Mouse (Mus musculus) midbrain, postnatal 0 days (tissue): Measurements from ENCODE around the gene Gm10837. TPM values are rescaled to one million over a fixed set of nuclear protein-coding genes. Genes with fewer than 3 reads are reported as not detected.

Experiments
- ATAC-seq: fragments of 200-750 bp; cut with Nextera tagmentation; 2 replicates; pipeline ENCODE4 v1.8.0; 2017; ENCODE audit warnings: moderate number of reproducible peaks, mild to moderate bottlenecking, moderate TSS enrichment, moderate library complexity; ENCODE audit not compliant: low FRiP score
- DNase-seq: peaks from one replicate; pipeline ENCODE4 v3.0.0-alpha.2; 2015; ENCODE audit warnings: low spot score
- H3K27ac ChIP-seq: fragments of 300-500 bp; sonication (generic); 2 replicates; pipeline ENCODE4 v1.5.1; 2014; ENCODE audit warnings: low read depth, mild to moderate bottlenecking, low read length, mixed read lengths
- H3K27me3 ChIP-seq: fragments of 300-500 bp; sonication (generic); 2 replicates; pipeline ENCODE4 v1.6.1; 2014; ENCODE audit warnings: low read length, control low read depth, mixed read lengths; ENCODE audit not compliant: insufficient read depth
- H3K36me3 ChIP-seq: fragments of 300-500 bp; sonication (generic); 2 replicates; pipeline ENCODE4 v1.6.1; 2014; ENCODE audit warnings: low read length, control low read depth, mixed read lengths; ENCODE audit not compliant: insufficient read depth
- H3K4me1 ChIP-seq: fragments of 300-500 bp; sonication (generic); 2 replicates; pipeline ENCODE4 v1.6.1; 2014; ENCODE audit warnings: mild to moderate bottlenecking, control low read depth, antibody characterized with exemption, low read length, mixed read lengths; ENCODE audit not compliant: insufficient read depth
- H3K4me2 ChIP-seq: fragments of 300-500 bp; sonication (generic); 2 replicates; pipeline ENCODE4 v1.6.1; 2014; ENCODE audit warnings: low read depth, mild to moderate bottlenecking, low read length, mixed read lengths; ENCODE audit not compliant: poor library complexity, severe bottlenecking
- H3K4me3 ChIP-seq: fragments of 300-500 bp; sonication (generic); 2 replicates; pipeline ENCODE4 v1.5.1; 2014; ENCODE audit warnings: low read depth, mild to moderate bottlenecking, low read length, moderate library complexity
- H3K9ac ChIP-seq: fragments of 300-500 bp; sonication (generic); replicated peaks from 2 replicates; pipeline ENCODE4 v1.6.1; 2014; ENCODE audit warnings: mild to moderate bottlenecking, low read length, moderate library complexity, mixed read lengths; ENCODE audit not compliant: poor library complexity, severe bottlenecking
- H3K9me3 ChIP-seq: fragments of 300-500 bp; sonication (generic); 2 replicates; pipeline ENCODE4 v1.6.1; 2016; ENCODE audit warnings: low read length, control low read depth
- CTCF ChIP-seq: IDR thresholded peaks from 2 replicates; pipeline ENCODE4 v1.5.1; 2016; ENCODE audit warnings: antibody characterized with exemption, mild to moderate bottlenecking
- WGBS: fragments of 180-500 bp; shearing (Covaris S2); extraction: QIAGEN DNeasy Blood & Tissue Kit; methylation state at CpG from one replicate; pipeline ENCODE4 v1.1.7; 2014; 5-methylcytosine and 5-hydroxymethylcytosine counted together
- polyA plus RNA-seq: library from polyadenylated mRNA; unstranded; fragments of >200 nt; fragmentation: Nextera tagmentation; extraction: Ambion mirVana; gene quantifications from 2 replicates; pipeline ENCODE4 v1.2.1, GENCODE M21; 2015
- total RNA-seq: library from RNA; depleted of rRNA; stranded (reverse); fragments of >200 nt; gene quantifications from 2 replicates; pipeline ENCODE4 v1.2.3, GENCODE M21; 2014; rRNA removed

Gene Gm10837
- total RNA-seq: 0.19 and 0.38 TPM in 2 replicates
- 0.21 and 0.32 TPM in 2 replicates for polyA plus RNA-seq

DNA sequence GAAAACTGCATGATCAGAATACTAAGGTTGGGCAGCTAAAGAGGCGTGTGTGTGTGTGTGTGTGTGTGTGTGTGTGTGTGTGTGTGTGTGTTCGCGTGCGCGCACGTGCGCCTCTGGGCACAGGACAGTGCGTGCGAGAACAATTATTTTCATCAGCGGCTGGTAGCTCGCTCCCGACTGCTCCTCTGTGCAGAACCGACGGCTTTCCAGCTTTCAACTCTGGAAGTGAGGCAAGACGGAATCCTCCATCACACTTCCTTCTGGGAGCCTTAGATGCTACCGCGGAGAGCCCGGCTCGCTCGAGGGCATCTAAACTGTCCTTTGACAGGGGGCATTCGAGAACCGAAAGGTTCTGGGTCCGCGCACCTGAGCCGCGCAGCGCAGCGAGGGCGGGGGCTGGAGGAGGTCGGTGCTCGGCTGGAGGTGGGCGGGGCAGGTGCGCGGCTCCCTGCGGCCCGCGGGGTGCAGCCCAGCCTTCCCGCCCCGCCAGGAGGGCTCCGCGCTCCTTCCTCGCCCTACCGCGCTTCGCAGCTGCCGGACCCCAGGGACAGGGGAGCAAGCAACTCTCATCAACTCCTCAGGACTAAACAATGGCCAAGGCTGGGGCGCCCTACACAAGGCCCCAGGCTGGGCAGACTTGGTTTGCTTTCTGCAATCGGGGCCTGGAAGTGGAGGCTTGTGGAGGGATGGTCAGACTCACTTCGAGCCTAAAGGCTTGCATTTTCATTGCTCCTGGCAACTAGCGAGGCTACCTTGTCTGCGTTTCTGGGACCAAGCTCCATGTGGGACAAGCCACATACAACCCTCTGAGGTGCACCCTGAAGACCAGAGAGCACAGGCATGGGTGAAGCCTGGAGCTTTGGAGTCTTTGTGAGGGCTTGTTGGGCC lies at the start of gene Gm10837:
Gene Gm10837 (plus strand): TSS at position 146 of the 888 bp plus-strand sequence.
- no peaks in the 10 kb centered on the region for H3K9me3 ChIP-seq
- ATAC-seq: peak; percentile 68
- H3K4me3 ChIP-seq: peak within 1 kb of the TSS; percentile 17; the same call in 1 of the 2 replicates
- H3K9ac ChIP-seq: no peak within 1 kb of the TSS
- peak within 1 kb of the TSS; percentile 8; the same call in 1 of the 2 replicates for H3K27ac ChIP-seq
- no peaks in the 10 kb centered on the region for H3K36me3 ChIP-seq
- H3K4me2 ChIP-seq: peak within 1 kb of the TSS; percentile 32
- 3% methylated on average over 48 of the region's 51 CpGs for WGBS
- DNase-seq: no peak
- H3K4me1 ChIP-seq: no peaks in the 10 kb centered on the region
- H3K27me3 ChIP-seq: peaks cover 35% of the 10 kb centered on the region
- no peak for TF ChIP-seq CTCF

DNA sequence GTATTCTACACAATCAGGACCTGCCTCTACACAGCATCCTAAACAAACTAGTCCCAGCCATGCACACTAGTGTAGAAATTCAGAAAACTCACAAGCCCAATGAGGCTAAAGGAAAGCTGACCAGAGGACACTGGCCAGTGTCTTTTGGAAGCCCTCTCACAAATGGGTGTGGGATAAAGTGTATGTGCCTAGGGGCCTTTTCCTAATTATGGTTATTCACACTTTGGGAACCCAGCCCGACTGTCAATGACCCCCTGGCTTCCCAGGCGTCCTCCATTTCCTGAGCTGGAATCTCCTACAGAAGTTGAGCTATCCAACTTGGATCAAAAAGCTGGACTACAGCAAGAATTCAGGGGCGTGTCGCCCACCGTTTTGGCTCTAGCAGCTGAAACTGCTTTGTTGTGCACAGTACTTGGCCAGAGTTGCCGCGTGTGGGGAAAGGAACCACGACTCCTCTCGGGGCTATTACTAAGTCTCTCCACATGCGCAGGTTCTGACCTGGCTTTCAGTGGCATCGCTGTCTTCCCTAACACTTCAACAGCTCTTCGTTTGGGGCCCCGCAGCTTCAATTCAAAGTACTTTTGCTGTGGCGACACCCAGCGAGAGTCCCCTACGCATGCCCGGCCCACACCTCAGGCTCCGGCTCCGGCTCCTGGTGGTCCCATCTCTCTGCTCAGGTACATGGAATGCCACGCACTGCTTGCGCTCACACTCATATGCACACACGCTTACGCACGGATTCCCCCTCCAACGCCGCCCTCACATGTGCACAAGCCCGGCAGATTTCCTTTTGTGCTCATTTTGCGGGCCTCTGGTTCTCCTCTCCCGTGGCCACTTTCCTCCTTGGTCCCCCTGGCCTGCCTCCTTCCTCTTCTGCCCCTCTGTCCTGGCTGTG lies 40.5 kb upstream of the Gm10837 start:
- peak overlapping the region; percentile 54 for H3K4me2 ChIP-seq
- WGBS: 4% methylated on average over 29 of the region's 29 CpGs
- peak overlapping the region; percentile 34 for H3K4me3 ChIP-seq
- no peaks in the 10 kb centered on the region for H3K36me3 ChIP-seq
- 0 out of 2 replicates have a peak, but pooled peaks cover 4% of the 10 kb centered on the region for H3K4me1 ChIP-seq
- no peak for TF ChIP-seq CTCF
- ATAC-seq (no peak), DNase-seq (peak; percentile 71)
- H3K27me3 ChIP-seq: peaks cover 47% of the 10 kb centered on the region
- H3K9me3 ChIP-seq: no peaks in the 10 kb centered on the region
- 0 out of 2 replicates have a peak overlapping the region, but pooled peaks have one; percentile 34 for H3K27ac ChIP-seq
- H3K9ac ChIP-seq: peak overlapping the region; percentile 46

DNA sequence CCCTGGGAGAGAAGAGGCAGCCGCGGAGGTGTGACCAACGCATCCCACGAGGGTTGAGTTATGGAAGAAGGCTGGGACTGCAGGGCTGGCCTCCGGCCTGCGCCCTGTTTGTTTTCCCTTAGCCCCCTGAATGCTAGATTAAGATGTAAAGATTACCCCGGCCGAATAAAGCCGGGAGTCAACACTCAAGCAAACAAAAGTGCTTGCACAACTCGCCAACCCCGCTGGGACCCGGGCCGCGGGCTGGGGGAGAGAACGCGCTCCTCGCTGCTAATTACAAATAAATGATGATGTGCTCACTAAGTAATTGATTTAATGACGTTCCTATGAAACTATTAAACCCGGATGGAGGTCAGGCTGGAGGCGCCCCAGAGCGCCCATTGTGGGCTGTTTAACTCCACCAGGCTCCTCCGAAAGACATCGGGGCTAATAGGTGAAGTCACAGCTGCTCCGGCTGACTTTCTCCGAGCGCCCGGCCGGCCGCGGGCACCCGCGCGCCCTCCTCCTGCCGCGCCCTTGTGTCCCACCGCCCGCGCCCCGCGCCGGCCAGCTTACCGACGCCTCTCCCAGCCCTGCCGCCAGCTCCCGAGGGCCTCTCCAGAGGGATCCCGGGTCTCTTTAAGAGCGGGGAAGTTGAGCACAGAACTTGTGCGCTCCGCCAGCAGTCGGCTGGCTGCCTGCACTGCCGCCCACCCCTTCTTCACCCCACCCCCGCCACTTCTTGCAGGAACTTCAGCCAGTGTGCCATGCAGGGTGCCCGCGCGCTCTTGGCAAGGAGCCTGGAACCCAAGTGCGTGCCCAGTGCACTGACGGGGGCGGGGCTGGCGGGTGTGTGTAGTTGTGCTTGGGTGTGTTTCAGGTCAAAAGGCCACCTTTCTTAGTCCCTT lies 39.6 kb upstream of the Gm10837 start, which contains the start of gene Gm5089:
Gene Gm5089 (minus strand): TSS at position 620 of the 887 bp plus-strand sequence.
- Histone ChIP-seq H3K27ac (0 out of 2 replicates have a peak within 1 kb of the TSS, but pooled peaks have one; percentile 34), H3K36me3 (no peaks in the 10 kb centered on the region), H3K9me3 (no peaks in the 10 kb centered on the region), H3K4me2 (peak within 1 kb of the TSS; percentile 54), H3K4me3 (peak within 1 kb of the TSS; percentile 34), H3K4me1 (0 out of 2 replicates have a peak, but pooled peaks cover 4% of the 10 kb centered on the region), H3K9ac (peak within 1 kb of the TSS; percentile 46), H3K27me3 (peaks cover 55% of the 10 kb centered on the region)
- TF ChIP-seq CTCF: no peak
- under 1% methylated on average over 56 of the region's 59 CpGs for WGBS
- no peak for ATAC-seq
- peak; percentile 71 for DNase-seq

- no peak overlapping the region for H3K27ac ChIP-seq
These were observed 38.7 kb upstream of the Gm10837 start for GRCm38 (mm10) chr14:122451551-122452145.

More at GRCm38 (mm10) chr14:122451551-122452145, 38.7 kb upstream of the Gm10837 start:
- H3K9me3 ChIP-seq: no peaks in the 10 kb centered on the region
- TF ChIP-seq CTCF: no peak
- H3K4me3 ChIP-seq: no peak overlapping the region
- whole genome bisulfite sequencing: 64% methylated on average over 5 of the region's 5 CpGs
- no peak overlapping the region for H3K9ac ChIP-seq
- H3K4me1 ChIP-seq: 0 out of 2 replicates have a peak, but pooled peaks cover 4% of the 10 kb centered on the region
- H3K27me3 ChIP-seq: peaks cover 58% of the 10 kb centered on the region
- no peak overlapping the region for H3K4me2 ChIP-seq
- DNase-seq: no peak
- ATAC-seq: no peak
- no peaks in the 10 kb centered on the region for H3K36me3 ChIP-seq
